Mouse (Mus musculus) thymus, postnatal 14 days (tissue): ENCODE measurements at regions not wholly inside any gene's neighbourhood (a gene's known extent, or its start where the extent isn't known, plus 50 kb on each side); places are given as distances from the start of the nearest gene placed in this dataset.

Experiments
- DNase-seq: peaks from one replicate; pipeline ENCODE4 v3.0.0; 2021

GRCm38 (mm10) chr1:177382596-177383190 is 59.5 kb upstream of the Zbtb18 start:
- peak; percentile 39 for DNase-seq

GRCm38 (mm10) chr1:177382147-177382546 is 60.0 kb upstream of the Zbtb18 start:
- DNase-seq, result no peak

- DNase-seq, result no peak
These were observed 64.0 kb upstream of the Zbtb18 start for GRCm38 (mm10) chr1:177378112-177378511.

GRCm38 (mm10) chr1:177373226-177373825 is 68.8 kb upstream of the Zbtb18 start:
- DNase-seq, result no peak

GRCm38 (mm10) chr1:177372066-177372465 is 70.1 kb upstream of the Zbtb18 start:
- no peak for DNase-seq

- DNase-seq, result no peak
These were observed 74.1 kb upstream of the Zbtb18 start for GRCm38 (mm10) chr1:177367864-177368610.

GRCm38 (mm10) chr1:177366914-177367313 is 75.2 kb upstream of the Zbtb18 start:
- no peak for DNase-seq

GRCm38 (mm10) chr1:177366475-177366874 is 75.7 kb upstream of the Zbtb18 start:
- DNase-seq, result no peak

- no peak for DNase-seq
These were observed 77.8 kb upstream of the Zbtb18 start for GRCm38 (mm10) chr1:177364355-177364754.

GRCm38 (mm10) chr1:177362398-177362797 is 79.8 kb upstream of the Zbtb18 start:
- no peak for DNase-seq

- DNase-seq, result no peak
These were observed 90.5 kb upstream of the Akt3 start for GRCm38 (mm10) chr1:177348400-177349092.

GRCm38 (mm10) chr1:177347208-177347607 is 89.2 kb upstream of the Akt3 start:
- DNase-seq, result no peak

- DNase-seq, result no peak
These were observed 88.5 kb upstream of the Akt3 start for GRCm38 (mm10) chr1:177346540-177346939.

- DNase-seq, result no peak
These were observed 87.5 kb upstream of the Akt3 start for GRCm38 (mm10) chr1:177345540-177345939.

- no peak for DNase-seq
These were observed 85.9 kb upstream of the Akt3 start for GRCm38 (mm10) chr1:177343949-177344348.

- DNase-seq, result no peak
These were observed 85.1 kb upstream of the Akt3 start for GRCm38 (mm10) chr1:177343121-177343520.

GRCm38 (mm10) chr1:177340232-177340631 is 82.2 kb upstream of the Akt3 start:
- no peak for DNase-seq

- peak; percentile 7 for DNase-seq
These were observed 81.3 kb upstream of the Akt3 start for GRCm38 (mm10) chr1:177339207-177339787.

GRCm38 (mm10) chr1:177338466-177339206 is 80.6 kb upstream of the Akt3 start:
- DNase-seq, result peak; percentile 41

GRCm38 (mm10) chr1:177337756-177338155 is 79.8 kb upstream of the Akt3 start:
- DNase-seq, result no peak

GRCm38 (mm10) chr1:177337141-177337540 is 79.1 kb upstream of the Akt3 start:
- no peak for DNase-seq

GRCm38 (mm10) chr1:177336436-177336835 is 78.4 kb upstream of the Akt3 start:
- DNase-seq, result no peak
